Mouse (Mus musculus): ENCODE results near the gene Rara. TPM values are rescaled to one million over a fixed set of nuclear protein-coding genes. Genes with fewer than 3 reads are reported as not detected.

The Rara gene
- polyA plus RNA-seq, 1 experiment from 2014 or later, result 49.2 TPM

- Histone ChIP-seq H3K9me3 (no peaks in the 10 kb centered on the region), H3K36me3 (peaks cover 38% of the 10 kb centered on the region), H3K27me3 (no peaks in the 10 kb centered on the region), H3K4me1 (peaks cover 64% of the 10 kb centered on the region), H3K4me2 (replicated peaks) (peak overlapping the region; percentile 32; the same call in 1 of the 2 replicates), H3K9ac (peak overlapping the region; percentile 20; the same call in 1 of the 2 replicates), H3K27ac (peak overlapping the region; percentile 81), H3K4me3 (no peak overlapping the region)
- WGBS, result 19% methylated on average over 17 of the region's 17 CpGs
- no peak for ATAC-seq (ENCODE audit: insufficient number of reproducible peaks, insufficient read depth, low FRiP score, low TSS enrichment)
Measured at GRCm38 (mm10) chr11:98954801-98955706, 27.4 kb downstream of the Rara start.

GRCm38 (mm10) chr11:98955707-98956235 lies 28.2 kb downstream of the Rara start:
- H3K9me3 ChIP-seq, result no peaks in the 10 kb centered on the region
- H3K27me3 ChIP-seq, result no peaks in the 10 kb centered on the region
- no peak for ATAC-seq (ENCODE audit: insufficient number of reproducible peaks, insufficient read depth, low FRiP score, low TSS enrichment)
- peaks cover 31% of the 10 kb centered on the region for H3K36me3 ChIP-seq
- 25% methylated on average over 7 of the region's 7 CpGs for WGBS
- H3K4me3 ChIP-seq, result no peak overlapping the region
- H3K9ac ChIP-seq, result peak overlapping the region; percentile 4; the same call in 1 of the 2 replicates
- H3K4me2 ChIP-seq (replicated peaks), result no peak overlapping the region
- peak overlapping the region; percentile 81 for H3K27ac ChIP-seq
- peaks cover 65% of the 10 kb centered on the region for H3K4me1 ChIP-seq

GRCm38 (mm10) chr11:98956340-98956739 lies 28.7 kb downstream of the Rara start:
- Histone ChIP-seq H3K36me3 (peaks cover 26% of the 10 kb centered on the region), H3K4me1 (peaks cover 65% of the 10 kb centered on the region), H3K4me2 (replicated peaks) (no peak overlapping the region), H3K9me3 (no peaks in the 10 kb centered on the region), H3K9ac (no peak overlapping the region), H3K27me3 (no peaks in the 10 kb centered on the region), H3K27ac (no peak overlapping the region), H3K4me3 (no peak overlapping the region)
- 78% methylated on average over 10 of the region's 10 CpGs for WGBS
- ATAC-seq (ENCODE audit: insufficient number of reproducible peaks, insufficient read depth, low FRiP score, low TSS enrichment), result no peak

GRCm38 (mm10) chr11:98959437-98960312 lies 32.1 kb downstream of the Rara start:
- H3K4me1 ChIP-seq, result peaks cover 73% of the 10 kb centered on the region
- peak overlapping the region; percentile 80 for H3K9ac ChIP-seq
- no peaks in the 10 kb centered on the region for H3K9me3 ChIP-seq
- H3K27ac ChIP-seq, result peak overlapping the region; percentile 61
- peak overlapping the region; percentile 99 for H3K4me2 ChIP-seq (replicated peaks)
- ATAC-seq (ENCODE audit: insufficient number of reproducible peaks, insufficient read depth, low FRiP score, low TSS enrichment), result no peak
- under 1% methylated on average over 42 of the region's 43 CpGs for WGBS
- peaks cover 19% of the 10 kb centered on the region for H3K36me3 ChIP-seq
- peak overlapping the region; percentile 57 for H3K4me3 ChIP-seq
- no peaks in the 10 kb centered on the region for H3K27me3 ChIP-seq

GRCm38 (mm10) chr11:98960313-98960906 lies 32.8 kb downstream of the Rara start:
- no peaks in the 10 kb centered on the region for H3K27me3 ChIP-seq
- H3K27ac ChIP-seq, result peak overlapping the region; percentile 61
- H3K9ac ChIP-seq, result peak overlapping the region; percentile 80
- H3K36me3 ChIP-seq, result peaks cover 19% of the 10 kb centered on the region
- ATAC-seq (ENCODE audit: insufficient number of reproducible peaks, insufficient read depth, low FRiP score, low TSS enrichment), result 0 out of 2 replicates have a peak, but pooled peaks have one; percentile 20
- WGBS, result under 1% methylated on average over 52 of the region's 53 CpGs
- H3K4me2 ChIP-seq (replicated peaks), result peak overlapping the region; percentile 99
- peak overlapping the region; percentile 57 for H3K4me3 ChIP-seq
- no peaks in the 10 kb centered on the region for H3K9me3 ChIP-seq
- H3K4me1 ChIP-seq, result peaks cover 73% of the 10 kb centered on the region

- WGBS, result 5% methylated on average over 18 of the region's 18 CpGs
- Histone ChIP-seq H3K4me1 (peaks cover 74% of the 10 kb centered on the region), H3K4me2 (replicated peaks) (peak overlapping the region; percentile 99), H3K27me3 (no peaks in the 10 kb centered on the region), H3K36me3 (peaks cover 18% of the 10 kb centered on the region), H3K4me3 (peak overlapping the region; percentile 57), H3K9me3 (no peaks in the 10 kb centered on the region), H3K9ac (peak overlapping the region; percentile 80), H3K27ac (peak overlapping the region; percentile 61)
- ATAC-seq (ENCODE audit: insufficient number of reproducible peaks, insufficient read depth, low FRiP score, low TSS enrichment), result no peak
Measured at GRCm38 (mm10) chr11:98961051-98961592, 33.5 kb downstream of the Rara start.

GRCm38 (mm10) chr11:98961766-98962165 lies 34.1 kb downstream of the Rara start:
- no peaks in the 10 kb centered on the region for H3K9me3 ChIP-seq
- no peaks in the 10 kb centered on the region for H3K27me3 ChIP-seq
- 0 out of 2 replicates have a peak overlapping the region, but pooled peaks have one; percentile 38 for H3K27ac ChIP-seq
- ATAC-seq (ENCODE audit: insufficient number of reproducible peaks, insufficient read depth, low FRiP score, low TSS enrichment), result no peak
- whole genome bisulfite sequencing, result 6% methylated on average over 8 of the region's 8 CpGs
- H3K4me3 ChIP-seq, result peak overlapping the region; percentile 57
- peaks cover 80% of the 10 kb centered on the region for H3K4me1 ChIP-seq
- peak overlapping the region; percentile 80; the same call in 1 of the 2 replicates for H3K9ac ChIP-seq
- H3K36me3 ChIP-seq, result peaks cover 16% of the 10 kb centered on the region
- peak overlapping the region; percentile 99 for H3K4me2 ChIP-seq (replicated peaks)

GRCm38 (mm10) chr11:98962421-98963095 lies 34.9 kb downstream of the Rara start:
- peak overlapping the region; percentile 94 for H3K27ac ChIP-seq
- no peaks in the 10 kb centered on the region for H3K27me3 ChIP-seq
- H3K36me3 ChIP-seq, result peaks cover 11% of the 10 kb centered on the region
- peak overlapping the region; percentile 44; the same call in 1 of the 2 replicates for H3K9ac ChIP-seq
- peaks cover 88% of the 10 kb centered on the region for H3K4me1 ChIP-seq
- no peaks in the 10 kb centered on the region for H3K9me3 ChIP-seq
- WGBS, result 10% methylated on average over 12 of the region's 12 CpGs
- ATAC-seq (ENCODE audit: insufficient number of reproducible peaks, insufficient read depth, low FRiP score, low TSS enrichment), result no peak
- peak overlapping the region; percentile 99 for H3K4me2 ChIP-seq (replicated peaks)
- H3K4me3 ChIP-seq, result peak overlapping the region; percentile 57

- H3K4me1 ChIP-seq, result peaks cover 96% of the 10 kb centered on the region
- peaks cover 13% of the 10 kb centered on the region for H3K36me3 ChIP-seq
- peak overlapping the region; percentile 94 for H3K27ac ChIP-seq
- peak; percentile 47 for ATAC-seq (ENCODE audit: insufficient number of reproducible peaks, insufficient read depth, low FRiP score, low TSS enrichment)
- no peaks in the 10 kb centered on the region for H3K9me3 ChIP-seq
- WGBS, result under 1% methylated on average over 31 of the region's 32 CpGs
- H3K27me3 ChIP-seq, result no peaks in the 10 kb centered on the region
- peak overlapping the region; percentile 99 for H3K4me2 ChIP-seq (replicated peaks)
- peak overlapping the region; percentile 57 for H3K4me3 ChIP-seq
- H3K9ac ChIP-seq, result peak overlapping the region; percentile 44
Measured at GRCm38 (mm10) chr11:98963191-98964021, 35.8 kb downstream of the Rara start.

GRCm38 (mm10) chr11:98964201-98964615 lies 36.6 kb downstream of the Rara start:
- H3K9ac ChIP-seq, result peak overlapping the region; percentile 45
- H3K27ac ChIP-seq, result peak overlapping the region; percentile 94
- H3K4me1 ChIP-seq, result peaks cover 98% of the 10 kb centered on the region
- WGBS, result 20% methylated on average over 6 of the region's 6 CpGs
- H3K4me2 ChIP-seq (replicated peaks), result peak overlapping the region; percentile 99
- H3K9me3 ChIP-seq, result no peaks in the 10 kb centered on the region
- H3K27me3 ChIP-seq, result no peaks in the 10 kb centered on the region
- H3K36me3 ChIP-seq, result peaks cover 13% of the 10 kb centered on the region
- H3K4me3 ChIP-seq, result peak overlapping the region; percentile 57
- no peak for ATAC-seq (ENCODE audit: insufficient number of reproducible peaks, insufficient read depth, low FRiP score, low TSS enrichment)
